Mouse (Mus musculus) intestine, embryonic 15.5 days (tissue): ENCODE measurements around the gene Ccnl1. TPM values are rescaled to one million over a fixed set of nuclear protein-coding genes. Genes with fewer than 3 reads are reported as not detected.

Experiments used
- ATAC-seq: fragments of 200-750 bp; cut with Nextera tagmentation; 2 replicates; pipeline ENCODE4 v1.8.0; 2017; ENCODE audit warnings: moderate TSS enrichment, moderate library complexity
- H3K27ac ChIP-seq: fragments of 300-500 bp; sonication (generic); 2 replicates; pipeline ENCODE4 v1.5.1; 2015; ENCODE audit warnings: mild to moderate bottlenecking, inconsistent platforms
- H3K27me3 ChIP-seq: fragments of 300-500 bp; sonication (generic); replicated peaks from 2 replicates; pipeline ENCODE4 v1.6.1; 2015; ENCODE audit warnings: inconsistent platforms
- H3K36me3 ChIP-seq: fragments of 300-500 bp; sonication (generic); 2 replicates; pipeline ENCODE4 v1.6.1; 2015; ENCODE audit warnings: inconsistent platforms
- H3K4me1 ChIP-seq: fragments of 300-500 bp; sonication (generic); replicated peaks from 2 replicates; pipeline ENCODE4 v1.6.1; 2015; ENCODE audit warnings: inconsistent platforms
- H3K4me2 ChIP-seq: fragments of 300-500 bp; sonication (generic); replicated peaks from 2 replicates; pipeline ENCODE4 v1.6.1; 2015; ENCODE audit warnings: mild to moderate bottlenecking, inconsistent platforms
- H3K4me3 ChIP-seq: fragments of 300-500 bp; sonication (generic); replicated peaks from 2 replicates; pipeline ENCODE4 v1.5.1; 2015; ENCODE audit warnings: inconsistent platforms
- H3K9ac ChIP-seq: fragments of 300-500 bp; sonication (generic); 2 replicates; pipeline ENCODE4 v1.6.1; 2015; ENCODE audit warnings: inconsistent platforms
- H3K9me3 ChIP-seq: fragments of 300-500 bp; sonication (generic); 2 replicates; pipeline ENCODE4 v1.6.1; 2016; ENCODE audit warnings: inconsistent platforms
- WGBS: fragments of 180-500 bp; shearing (Covaris S2); methylation state at CpG from one replicate; pipeline ENCODE4 v1.1.7; 2015; 5-methylcytosine and 5-hydroxymethylcytosine counted together
- polyA plus RNA-seq: library from polyadenylated mRNA; unstranded; fragments of >200 nt; fragmentation: Nextera tagmentation; extraction: Ambion mirVana; gene quantifications from 2 replicates; pipeline ENCODE4 v1.2.1, GENCODE M21; 2015

Gene Ccnl1
- polyA plus RNA-seq, 1 experiment from 2014 or later: 97.2 TPM

GRCm38 (mm10) chr3:65975317-65975716 lies 17.3 kb upstream of the Ccnl1 start:
- Histone ChIP-seq H3K9me3 (no peaks in the 10 kb centered on the region), H3K4me3 (peak overlapping the region; percentile 57), H3K4me2 (peak overlapping the region; percentile 59), H3K36me3 (no peaks in the 10 kb centered on the region), H3K4me1 (peaks cover 3% of the 10 kb centered on the region; the same call in 1 of the 2 replicates), H3K27me3 (no peaks in the 10 kb centered on the region), H3K9ac (no peak overlapping the region), H3K27ac (peak overlapping the region; percentile 99)
- 0 out of 2 replicates have a peak, but pooled peaks have one; percentile 21 for ATAC-seq
- WGBS: 12% methylated on average over 5 of the region's 5 CpGs

GRCm38 (mm10) chr3:65974232-65975058 lies 16.4 kb upstream of the Ccnl1 start:
- Histone ChIP-seq H3K9me3 (no peaks in the 10 kb centered on the region), H3K9ac (peak overlapping the region; percentile 68), H3K4me2 (peak overlapping the region; percentile 59), H3K36me3 (no peaks in the 10 kb centered on the region), H3K27me3 (no peaks in the 10 kb centered on the region), H3K4me3 (peak overlapping the region; percentile 57), H3K27ac (peak overlapping the region; percentile 99), H3K4me1 (peaks cover 3% of the 10 kb centered on the region; the same call in 1 of the 2 replicates)
- WGBS: under 1% methylated on average over 43 of the region's 43 CpGs
- ATAC-seq: peak; percentile 96

DNA sequence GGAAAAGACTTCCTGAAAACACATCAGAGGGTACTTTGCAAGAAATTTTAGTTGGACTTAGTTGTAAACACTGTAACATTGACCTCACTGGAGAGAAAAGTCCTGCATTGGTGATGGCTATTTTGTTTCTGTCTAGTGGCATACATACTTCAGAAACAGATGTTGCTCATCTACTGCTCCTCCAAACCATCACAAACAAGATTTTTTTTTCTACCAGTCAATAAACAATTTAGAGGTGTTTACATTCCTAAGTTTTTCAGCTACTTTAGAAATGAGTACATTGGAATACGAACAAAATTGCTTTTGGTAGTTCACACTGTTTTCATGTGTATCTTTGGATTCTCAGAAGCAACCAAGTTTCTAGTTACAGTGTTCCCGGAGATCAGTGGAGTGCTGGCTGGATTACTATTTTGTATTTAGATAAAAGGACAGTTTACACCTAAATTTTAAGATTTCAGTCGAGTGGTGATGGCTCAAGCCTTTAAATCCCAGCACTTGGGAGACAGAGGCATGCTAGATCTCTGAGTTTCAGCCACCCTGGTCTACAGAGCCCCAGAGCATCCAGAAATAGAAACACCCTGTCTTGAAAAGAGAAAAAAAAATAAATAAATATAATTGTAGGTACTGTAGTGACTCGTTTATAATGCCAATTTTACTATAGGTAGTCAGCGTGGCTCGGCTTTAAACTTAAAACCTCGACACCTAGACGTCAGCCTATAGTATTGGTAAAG lies 15.6 kb upstream of the Ccnl1 start:
- 26% methylated on average over 8 of the region's 8 CpGs for WGBS
- Histone ChIP-seq H3K4me2 (peak overlapping the region; percentile 59), H3K9ac (peak overlapping the region; percentile 68; the same call in 1 of the 2 replicates), H3K36me3 (no peaks in the 10 kb centered on the region), H3K4me1 (peaks cover 3% of the 10 kb centered on the region; the same call in 1 of the 2 replicates), H3K27me3 (no peaks in the 10 kb centered on the region), H3K27ac (peak overlapping the region; percentile 99), H3K4me3 (peak overlapping the region; percentile 57), H3K9me3 (no peaks in the 10 kb centered on the region)
- no peak for ATAC-seq

- no peak overlapping the region for H3K4me2 ChIP-seq
- no peak overlapping the region for H3K27ac ChIP-seq
- no peaks in the 10 kb centered on the region for H3K4me1 ChIP-seq
- H3K27me3 ChIP-seq: no peaks in the 10 kb centered on the region
- H3K9ac ChIP-seq: no peak overlapping the region
- no peak for ATAC-seq
- no peaks in the 10 kb centered on the region for H3K9me3 ChIP-seq
- no peaks in the 10 kb centered on the region for H3K36me3 ChIP-seq
- 79% methylated on average over 3 of the region's 3 CpGs for WGBS
- H3K4me3 ChIP-seq: no peak overlapping the region
Observed at GRCm38 (mm10) chr3:65969196-65969595, 11.1 kb upstream of the Ccnl1 start.

GRCm38 (mm10) chr3:65966360-65966759 lies 8.3 kb upstream of the Ccnl1 start:
- Histone ChIP-seq H3K4me1 (no peaks in the 10 kb centered on the region; the same call in 1 of the 2 replicates), H3K4me2 (no peak overlapping the region), H3K9ac (no peak overlapping the region), H3K27ac (no peak overlapping the region), H3K27me3 (no peaks in the 10 kb centered on the region), H3K36me3 (no peaks in the 10 kb centered on the region), H3K9me3 (no peaks in the 10 kb centered on the region), H3K4me3 (no peak overlapping the region)
- ATAC-seq: no peak
- WGBS: 89% methylated on average over 1 of the region's 1 CpGs

GRCm38 (mm10) chr3:65962270-65962930 lies 4.4 kb upstream of the Ccnl1 start:
- Histone ChIP-seq H3K36me3 (no peaks in the 10 kb centered on the region), H3K27ac (no peak overlapping the region), H3K9ac (no peak overlapping the region), H3K4me3 (no peak overlapping the region), H3K9me3 (no peaks in the 10 kb centered on the region), H3K4me2 (no peak overlapping the region), H3K4me1 (peaks cover 2% of the 10 kb centered on the region; the same call in 1 of the 2 replicates), H3K27me3 (no peaks in the 10 kb centered on the region)
- no peak for ATAC-seq
- WGBS: 61% methylated on average over 4 of the region's 4 CpGs

- Histone ChIP-seq H3K27me3 (no peaks in the 10 kb centered on the region), H3K27ac (no peak overlapping the region), H3K36me3 (0 out of 2 replicates have a peak, but pooled peaks cover 3% of the 10 kb centered on the region), H3K4me3 (no peak overlapping the region), H3K4me1 (peaks cover 11% of the 10 kb centered on the region), H3K9ac (no peak overlapping the region), H3K9me3 (no peaks in the 10 kb centered on the region), H3K4me2 (no peak overlapping the region)
- 94% methylated on average over 5 of the region's 5 CpGs for WGBS
- no peak for ATAC-seq
Observed at GRCm38 (mm10) chr3:65960291-65960945, 2.4 kb upstream of the Ccnl1 start.

DNA sequence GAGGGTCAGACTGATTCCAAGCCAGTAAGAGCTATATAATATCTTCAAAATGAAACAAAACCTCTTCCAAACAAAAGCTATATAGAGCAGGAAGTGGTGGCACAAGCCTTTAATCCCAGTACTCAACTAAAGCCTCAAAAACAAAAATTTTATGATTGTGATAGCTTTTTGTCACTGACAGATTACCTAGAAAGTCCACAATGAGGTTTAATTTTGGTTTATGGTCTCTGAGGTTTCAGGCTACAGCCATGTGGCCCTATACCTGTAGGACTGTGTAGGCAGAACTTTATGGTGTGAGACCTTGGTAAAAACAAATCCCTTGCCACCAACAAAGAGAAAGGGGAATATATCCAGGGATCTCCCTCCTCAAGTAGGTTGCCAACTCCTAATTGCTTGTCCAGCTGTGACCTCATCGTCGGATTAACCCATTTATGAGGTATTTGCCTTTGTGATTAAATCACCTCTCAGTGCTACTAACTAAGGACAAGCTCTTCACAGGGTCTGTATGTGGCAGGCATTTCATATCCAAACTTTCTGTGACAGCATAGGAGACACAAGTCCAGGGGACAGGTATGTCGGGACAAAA lies 1.5 kb upstream of the Ccnl1 start:
- peak overlapping the region; percentile 69; the same call in 1 of the 2 replicates for H3K4me2 ChIP-seq
- H3K9me3 ChIP-seq: no peaks in the 10 kb centered on the region
- no peak overlapping the region for H3K27ac ChIP-seq
- H3K9ac ChIP-seq: no peak overlapping the region
- no peak overlapping the region; the same call in 1 of the 2 replicates for H3K4me3 ChIP-seq
- H3K27me3 ChIP-seq: no peaks in the 10 kb centered on the region
- no peak for ATAC-seq
- H3K4me1 ChIP-seq: peaks cover 13% of the 10 kb centered on the region
- H3K36me3 ChIP-seq: 0 out of 2 replicates have a peak, but pooled peaks cover 3% of the 10 kb centered on the region
- WGBS: 80% methylated on average over 3 of the region's 3 CpGs

GRCm38 (mm10) chr3:65958840-65959185 lies 764 bp upstream of the Ccnl1 start:
- no peak for ATAC-seq
- WGBS: 9% methylated on average over 9 of the region's 9 CpGs

GRCm38 (mm10) chr3:65957271-65958101 lies 563 bp downstream of the Ccnl1 start:
- Histone ChIP-seq H3K27ac (peak overlapping the region; percentile 99), H3K9ac (peak overlapping the region; percentile 98), H3K4me2 (peak overlapping the region; percentile 63), H3K27me3 (no peaks in the 10 kb centered on the region), H3K4me1 (peaks cover 13% of the 10 kb centered on the region), H3K4me3 (peak overlapping the region; percentile 97), H3K9me3 (no peaks in the 10 kb centered on the region), H3K36me3 (0 out of 2 replicates have a peak, but pooled peaks cover 3% of the 10 kb centered on the region)
- WGBS: under 1% methylated on average over 84 of the region's 94 CpGs
- ATAC-seq: peak; percentile 78

More at GRCm38 (mm10) chr3:65958840-65959185, 764 bp upstream of the Ccnl1 start:
- H3K4me2 ChIP-seq: peak overlapping the region; percentile 69
- no peaks in the 10 kb centered on the region for H3K9me3 ChIP-seq
- no peaks in the 10 kb centered on the region for H3K27me3 ChIP-seq
- H3K36me3 ChIP-seq: 0 out of 2 replicates have a peak, but pooled peaks cover 3% of the 10 kb centered on the region
- H3K4me1 ChIP-seq: peaks cover 13% of the 10 kb centered on the region
- peak overlapping the region; percentile 97 for H3K4me3 ChIP-seq
- H3K27ac ChIP-seq: peak overlapping the region; percentile 99; the same call in 1 of the 2 replicates
- H3K9ac ChIP-seq: peak overlapping the region; percentile 98
